Mouse (Mus musculus): ENCODE data around the gene Pank1.

Gene Pank1

DNA sequence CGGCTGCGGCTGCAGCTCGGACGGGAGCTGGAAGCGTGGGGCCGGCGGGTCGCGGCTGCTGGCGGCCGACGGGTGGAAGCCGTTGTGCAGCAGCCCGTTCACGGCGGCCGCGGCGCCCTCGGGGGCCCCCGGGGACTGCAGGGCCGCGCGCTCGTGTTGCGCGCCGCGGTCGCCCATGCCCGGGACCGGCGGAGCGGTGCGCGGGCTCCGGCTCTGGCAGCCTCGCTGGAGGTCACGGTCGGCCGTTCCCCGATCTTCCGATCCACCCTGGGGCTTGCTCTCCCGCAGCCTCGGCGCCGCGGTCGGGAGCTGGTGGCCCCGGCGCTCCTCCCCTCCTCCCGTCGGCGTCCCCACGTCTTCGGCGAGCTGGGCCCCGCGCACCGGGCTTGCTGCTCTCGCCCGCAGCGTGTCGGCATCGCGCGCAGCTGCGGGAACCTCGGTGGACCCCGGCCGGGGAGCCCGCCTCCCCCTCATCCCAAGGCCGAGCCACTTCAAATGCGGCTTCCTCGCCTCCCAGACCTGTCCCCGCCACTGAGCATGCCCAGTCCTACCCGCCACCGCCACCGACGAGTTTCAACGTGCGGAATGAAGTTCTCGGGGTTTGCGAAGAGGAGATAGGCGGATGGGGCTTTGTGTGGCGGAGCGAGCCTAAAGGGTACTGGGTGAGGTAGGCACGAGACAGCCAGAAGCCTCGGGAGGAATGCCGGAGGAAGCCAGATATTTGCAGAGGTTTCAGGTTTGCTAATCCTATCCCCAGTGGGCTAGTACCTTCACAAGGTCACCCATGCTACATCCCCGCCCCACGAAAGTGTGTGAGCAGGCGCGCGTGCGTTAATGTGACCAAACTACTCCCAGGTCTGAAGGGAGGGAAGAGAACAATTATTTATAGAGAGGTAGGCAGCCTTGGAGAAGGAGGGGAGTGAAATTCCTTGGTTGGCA is at the start of gene Pank1:
Pank1 (minus strand) TSS at position 853 of the 939 bp plus-strand sequence.
- DNase-seq (ENCODE audit: low spot score) = peak; percentile 40

DNA sequence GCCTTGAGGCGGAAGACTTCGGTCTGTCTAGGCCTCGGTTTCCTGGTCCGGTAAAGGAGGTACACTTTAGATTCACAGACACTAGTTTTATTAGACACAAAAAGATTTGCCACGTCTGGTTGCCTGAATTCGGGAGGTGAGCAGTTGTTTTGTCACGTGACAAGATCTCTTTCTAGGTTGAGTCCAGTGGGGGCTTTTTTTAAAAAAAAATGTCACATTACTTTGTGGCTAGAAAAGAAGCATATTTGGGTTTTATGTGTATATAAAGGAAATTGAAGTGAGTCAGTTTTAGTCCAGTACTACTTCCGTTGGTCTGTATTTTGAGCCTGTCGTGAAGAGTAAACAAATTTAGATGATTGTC is 43.3 kb upstream of the Pank1 start:
- no peak for DNase-seq (ENCODE audit: low spot score)

DNA sequence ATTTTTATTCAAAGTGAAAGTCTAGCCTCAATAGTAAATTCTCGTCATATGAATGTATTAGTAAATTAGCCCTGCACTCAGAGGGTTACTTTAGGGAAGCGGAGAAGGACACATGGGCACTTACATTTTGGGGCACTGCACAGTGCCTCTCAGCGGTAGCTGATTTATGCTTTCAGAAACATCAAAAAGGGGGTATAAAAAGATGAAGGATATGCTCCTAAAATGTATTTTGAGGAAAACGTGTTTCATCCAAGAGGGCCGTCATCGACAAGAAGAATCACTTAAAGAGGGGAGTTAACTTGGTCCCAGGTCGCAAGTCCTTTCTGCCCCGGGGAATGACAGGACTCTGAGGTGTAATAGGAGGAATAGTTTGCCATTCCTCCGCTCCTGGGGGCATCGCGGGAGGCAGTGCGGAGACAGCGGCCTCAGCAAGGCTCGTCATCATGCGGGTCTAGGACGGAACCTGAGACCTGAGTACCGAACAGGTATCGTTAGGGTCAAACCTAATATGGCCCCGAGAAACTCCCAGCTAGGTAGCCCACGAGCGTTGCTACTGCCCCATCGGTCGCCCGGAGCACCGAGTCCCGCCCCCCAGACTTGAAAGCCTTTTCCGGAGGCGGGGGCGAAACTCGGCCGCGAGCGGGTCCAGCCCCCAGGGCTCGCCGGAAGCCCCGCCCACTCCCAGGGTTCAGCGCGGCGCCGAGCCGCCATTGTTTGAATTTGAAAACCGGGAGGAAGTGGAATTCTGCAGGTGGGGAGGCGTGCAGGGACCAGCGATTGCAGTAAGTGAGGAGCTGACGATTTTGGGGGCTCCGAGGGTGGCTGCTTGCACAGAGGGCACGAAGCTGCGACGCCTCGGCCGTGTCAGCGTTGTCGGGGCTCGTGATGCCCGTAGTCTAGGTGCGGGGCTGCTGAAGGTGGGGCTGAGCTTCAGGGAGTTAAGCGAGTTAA is 42.7 kb upstream of the Pank1 start, which contains the start of gene Kif20b:
Kif20b (plus strand) TSS at position 710 of the 951 bp plus-strand sequence.
- peak; percentile 91 for DNase-seq (ENCODE audit: low spot score)

DNA sequence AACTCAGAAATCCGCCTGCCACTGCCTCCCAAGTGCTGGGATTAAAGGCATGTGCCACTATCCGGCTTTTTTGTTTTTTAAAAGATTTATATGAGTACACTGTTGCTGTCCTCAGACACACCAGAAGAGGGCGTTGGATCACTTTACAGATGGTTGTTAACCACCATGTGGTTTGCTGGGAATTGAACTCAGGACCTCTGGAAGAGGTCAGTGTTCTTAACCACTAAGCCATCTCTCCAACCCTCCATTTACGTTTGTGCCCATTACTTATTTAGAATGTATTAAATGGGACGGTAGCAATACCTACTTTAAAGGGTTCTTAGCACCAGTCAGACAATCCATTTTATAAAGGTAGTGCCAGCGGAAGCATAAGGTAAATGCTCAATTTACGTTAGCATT is 42.0 kb upstream of the Pank1 start:
- no peak for DNase-seq (ENCODE audit: low spot score)

DNA sequence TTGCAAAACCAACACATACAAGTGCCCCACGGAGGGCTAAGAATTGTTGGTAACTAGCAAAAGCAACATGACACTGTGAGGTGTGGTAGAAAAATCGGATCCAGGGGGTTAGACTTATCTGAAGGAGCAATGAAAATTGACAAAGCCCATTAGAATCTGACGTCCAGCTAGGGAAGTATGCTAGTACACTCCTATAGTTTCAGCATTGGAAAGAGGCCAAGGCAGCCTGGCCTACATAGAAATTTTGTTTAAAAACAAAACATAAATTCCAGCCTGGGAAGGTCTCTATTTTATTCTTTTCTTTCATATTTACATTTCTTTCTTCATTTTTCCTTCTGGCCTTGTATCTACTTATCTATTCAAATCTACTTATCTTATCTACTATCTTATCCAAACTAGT is 41.3 kb upstream of the Pank1 start:
- no peak for DNase-seq (ENCODE audit: low spot score)

GRCm38 (mm10) chr19:34920066-34920465 is 40.8 kb upstream of the Pank1 start:
- DNase-seq (ENCODE audit: low spot score) = no peak

DNA sequence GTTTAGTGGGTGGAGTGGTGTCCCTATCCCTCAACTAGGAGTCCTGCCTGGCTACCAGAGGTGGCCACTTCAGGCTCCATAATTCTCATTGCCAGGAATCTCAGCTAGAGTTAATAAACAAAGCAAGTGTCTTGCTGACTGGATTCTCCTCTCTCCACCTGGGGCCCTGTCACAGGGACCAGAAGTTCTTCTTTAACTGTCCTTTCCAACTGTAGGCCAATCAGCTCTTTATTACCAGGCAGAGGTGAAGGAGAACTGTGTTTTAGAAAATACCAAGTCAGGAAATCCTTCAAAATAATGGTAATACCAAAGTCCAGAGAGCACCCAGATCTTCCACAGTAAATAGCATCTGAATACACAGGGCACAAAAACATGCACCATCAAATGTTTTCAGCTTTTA is 33.1 kb upstream of the Pank1 start:
- no peak for DNase-seq (ENCODE audit: low spot score)

GRCm38 (mm10) chr19:34906772-34907171 is 27.5 kb upstream of the Pank1 start:
- DNase-seq (ENCODE audit: low spot score) = no peak

DNA sequence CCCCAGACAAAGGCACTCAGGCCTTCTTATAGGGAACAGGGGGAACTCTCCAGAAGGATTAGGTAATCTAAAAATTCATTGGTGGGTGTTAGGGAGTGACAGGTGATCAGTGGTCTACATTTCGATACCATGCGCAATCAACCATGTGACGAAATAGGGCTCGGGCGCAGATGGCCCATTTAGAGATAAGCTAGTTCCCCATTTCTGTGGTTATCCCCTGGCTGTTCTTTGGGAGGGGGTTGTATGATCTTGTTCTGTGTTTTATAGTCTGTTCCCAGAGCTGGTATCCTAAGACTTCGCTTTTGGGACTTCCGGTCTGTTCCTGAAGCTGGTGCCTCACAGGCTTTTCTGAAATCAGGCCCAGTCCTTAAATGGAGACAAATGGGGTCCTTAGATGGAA is 26.2 kb upstream of the Pank1 start:
- no peak for DNase-seq (ENCODE audit: low spot score)

DNA sequence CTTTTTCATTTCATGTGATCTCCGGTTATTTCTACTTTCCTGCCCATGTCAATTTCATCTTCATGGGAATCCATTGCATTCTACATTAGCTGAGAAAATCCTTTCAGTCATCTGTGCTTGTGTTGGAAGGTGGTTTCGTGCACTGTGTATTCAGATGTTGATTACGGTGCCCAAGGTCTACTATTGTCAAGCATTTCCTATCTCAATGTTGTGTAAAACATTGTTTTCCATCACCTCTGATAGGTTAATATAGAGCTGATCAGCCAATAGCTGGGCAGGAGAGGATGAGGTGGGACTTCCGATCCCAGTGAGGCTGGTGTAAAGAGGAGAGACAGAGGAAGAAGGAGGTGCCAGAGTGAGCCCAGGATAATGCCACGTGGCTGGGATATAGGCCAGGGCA is 24.8 kb upstream of the Pank1 start:
- no peak for DNase-seq (ENCODE audit: low spot score)

GRCm38 (mm10) chr19:34901735-34902134 is 22.5 kb upstream of the Pank1 start:
- DNase-seq (ENCODE audit: low spot score) = no peak

- DNase-seq (ENCODE audit: low spot score) = no peak
Observed at GRCm38 (mm10) chr19:34901266-34901665, 22.0 kb upstream of the Pank1 start.

DNA sequence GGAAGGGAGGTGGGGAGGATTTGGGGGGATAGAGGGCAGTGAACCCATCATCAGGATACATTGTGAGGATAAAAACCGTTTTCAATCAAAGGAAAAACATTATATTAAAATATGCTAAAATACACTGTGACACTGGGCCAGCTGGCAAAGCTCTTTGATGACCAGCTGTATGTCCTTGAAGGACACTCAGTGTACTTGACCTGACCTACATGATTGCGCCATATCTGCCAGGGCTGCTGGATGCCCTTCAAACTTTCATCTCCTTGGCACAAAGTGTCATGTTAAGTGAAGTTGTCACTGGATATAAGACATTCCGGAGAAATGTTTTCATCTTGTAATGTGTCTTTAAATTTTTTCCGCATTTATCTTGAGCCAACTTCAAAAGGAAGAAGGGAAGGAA is 19.7 kb upstream of the Pank1 start:
- DNase-seq (ENCODE audit: low spot score) = no peak

- no peak for DNase-seq (ENCODE audit: low spot score)
Observed at GRCm38 (mm10) chr19:34897082-34897965, 18.1 kb upstream of the Pank1 start.

DNA sequence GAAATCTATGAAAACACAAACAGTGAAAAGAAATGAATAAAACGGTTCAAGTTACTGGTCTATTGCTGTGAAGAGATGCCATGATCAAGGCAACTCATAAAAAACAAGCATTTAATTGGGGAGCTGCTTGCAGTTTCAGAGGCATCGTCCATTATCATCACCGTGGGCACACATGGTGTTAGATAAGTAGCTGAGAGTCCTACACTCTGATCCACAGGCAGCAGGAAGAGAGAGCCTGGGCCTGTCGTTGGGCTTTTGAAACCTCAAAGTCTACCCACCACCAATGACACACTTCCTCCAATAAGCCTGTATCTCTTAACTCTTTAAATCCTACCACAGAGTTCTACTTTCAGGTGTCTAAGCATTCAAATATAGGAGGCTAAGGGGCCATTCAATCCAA is 15.8 kb upstream of the Pank1 start:
- no peak for DNase-seq (ENCODE audit: low spot score)

- no peak for DNase-seq (ENCODE audit: low spot score)
Observed at GRCm38 (mm10) chr19:34891590-34891989, 12.3 kb upstream of the Pank1 start.

GRCm38 (mm10) chr19:34890981-34891380 is 11.7 kb upstream of the Pank1 start:
- no peak for DNase-seq (ENCODE audit: low spot score)

DNA sequence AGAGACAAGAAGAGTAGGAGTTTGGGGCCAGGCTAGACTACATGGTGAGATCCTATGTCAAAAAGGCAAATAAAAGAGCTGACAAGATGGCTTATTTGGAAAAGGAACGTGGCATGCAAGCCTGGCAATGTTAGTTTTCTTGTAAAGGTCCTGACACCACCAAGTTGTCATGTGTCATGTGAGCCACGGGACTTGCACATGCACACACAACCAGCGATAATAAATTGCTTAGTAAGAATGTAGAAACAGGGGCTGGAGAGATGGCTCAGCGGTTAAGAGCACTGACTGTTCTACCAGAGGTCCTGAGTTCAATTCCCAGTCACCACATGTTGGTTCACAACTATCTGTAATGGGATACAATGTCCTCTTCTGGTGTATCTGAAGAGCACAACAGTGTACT is 7.1 kb upstream of the Pank1 start:
- DNase-seq (ENCODE audit: low spot score) = no peak

GRCm38 (mm10) chr19:34883526-34884224 is 4.4 kb upstream of the Pank1 start:
- DNase-seq (ENCODE audit: low spot score) = peak; percentile 33

DNA sequence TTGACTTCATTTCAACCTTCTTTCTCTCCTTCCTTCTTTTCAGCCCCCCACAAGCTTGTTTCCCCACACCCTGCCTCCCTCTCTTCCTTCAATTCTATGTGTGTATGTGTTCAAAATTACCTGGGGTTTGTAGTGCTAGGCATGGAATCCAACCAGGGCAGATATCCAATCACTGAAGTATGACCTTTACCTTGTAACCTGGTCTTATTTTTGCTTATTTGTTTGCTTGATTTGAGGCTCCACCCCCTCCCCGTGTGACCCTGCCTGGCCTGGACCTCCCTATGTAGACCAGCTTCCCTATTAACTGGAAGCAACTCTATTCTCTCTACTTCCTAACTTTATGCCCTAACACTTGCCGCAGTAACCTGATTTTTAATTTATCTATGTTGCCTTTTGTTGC is 3.2 kb upstream of the Pank1 start:
- DNase-seq (ENCODE audit: low spot score) = no peak

- DNase-seq (ENCODE audit: low spot score) = no peak
Observed at GRCm38 (mm10) chr19:34881160-34881559, 1.9 kb upstream of the Pank1 start.

All from c-Kit-positive CD71-positive TER-119-positive erythroid progenitor cells, embryonic 14.5 days (primary cell).